Mouse (Mus musculus) hindbrain, postnatal 0 days (tissue): ENCODE data around the gene Rab34. TPM values are rescaled to one million over a fixed set of nuclear protein-coding genes. Genes with fewer than 3 reads are reported as not detected.
A peak's percentile ranks its signal among the peaks of the same experiment; 100 is the strongest.

Experiments
- ATAC-seq: fragments of 200-750 bp; cut with Nextera tagmentation; 2 replicates; pipeline ENCODE4 v1.8.0; 2017; ENCODE audit warnings: mild to moderate bottlenecking, moderate TSS enrichment, moderate library complexity
- DNase-seq: peaks from one replicate; pipeline ENCODE4 v3.0.0-alpha.2; 2015; ENCODE audit warnings: low spot score
- H3K27ac ChIP-seq: fragments of 300-500 bp; sonication (generic); 2 replicates; pipeline ENCODE4 v1.5.1; 2014; ENCODE audit warnings: mild to moderate bottlenecking
- H3K27me3 ChIP-seq: fragments of 300-500 bp; sonication (generic); 2 replicates; pipeline ENCODE4 v1.6.1; 2014; ENCODE audit warnings: low read length, mixed read lengths; ENCODE audit not compliant: insufficient read depth
- H3K36me3 ChIP-seq: fragments of 300-500 bp; sonication (generic); 2 replicates; pipeline ENCODE4 v1.6.1; 2014; ENCODE audit warnings: low read length, mixed read lengths; ENCODE audit not compliant: insufficient read depth
- H3K4me1 ChIP-seq: fragments of 300-500 bp; sonication (generic); 2 replicates; pipeline ENCODE4 v1.6.1; 2014; ENCODE audit warnings: antibody characterized with exemption, low read length, mixed read lengths; ENCODE audit not compliant: insufficient read depth
- H3K4me2 ChIP-seq: fragments of 300-500 bp; sonication (generic); 2 replicates; pipeline ENCODE4 v1.6.1; 2014; ENCODE audit warnings: low read depth, mild to moderate bottlenecking, low read length, moderate library complexity, mixed read lengths
- H3K4me3 ChIP-seq: fragments of 300-500 bp; sonication (generic); 2 replicates; pipeline ENCODE4 v1.5.1; 2014; ENCODE audit warnings: low read length
- H3K9ac ChIP-seq: fragments of 300-500 bp; sonication (generic); replicated peaks from 2 replicates; pipeline ENCODE4 v1.6.1; 2014; ENCODE audit warnings: mild to moderate bottlenecking, low read length, moderate library complexity, mixed read lengths
- H3K9me3 ChIP-seq: fragments of 300-500 bp; sonication (generic); 2 replicates; pipeline ENCODE4 v1.6.1; 2016; ENCODE audit warnings: low read length, mixed read lengths
- CTCF ChIP-seq: IDR thresholded peaks from 2 replicates; pipeline ENCODE4 v1.5.1; 2016; ENCODE audit warnings: antibody characterized with exemption, control low read depth, low read depth
- WGBS: fragments of 180-500 bp; shearing (Covaris S2); extraction: QIAGEN DNeasy Blood & Tissue Kit; methylation state at CpG from one replicate; pipeline ENCODE4 v1.1.7; 2014; 5-methylcytosine and 5-hydroxymethylcytosine counted together
- polyA plus RNA-seq: library from polyadenylated mRNA; unstranded; fragments of >200 nt; fragmentation: Nextera tagmentation; extraction: Ambion mirVana; gene quantifications from 2 replicates; pipeline ENCODE4 v1.2.1, GENCODE M21; 2015
- total RNA-seq: library from RNA; depleted of rRNA; stranded (reverse); fragments of >200 nt; gene quantifications from 2 replicates; pipeline ENCODE4 v1.2.3, GENCODE M21; 2014

Rab34 gene
- total and polyA plus RNA-seq, 2 experiments from 2014 or later: 63.5 to 96.4 TPM

- H3K9me3 ChIP-seq: no peaks in the 10 kb centered on the region
- no peaks in the 10 kb centered on the region for H3K27me3 ChIP-seq
- ATAC-seq (0 out of 2 replicates have a peak, but pooled peaks have one; percentile 3), DNase-seq (no peak)
- WGBS: 65% methylated on average over 23 of the region's 23 CpGs
- peak overlapping the region; percentile 41 for H3K9ac ChIP-seq
- H3K4me3 ChIP-seq: peak overlapping the region; percentile 36
- peak overlapping the region; percentile 58 for H3K4me2 ChIP-seq
- no peak for TF ChIP-seq CTCF
- H3K36me3 ChIP-seq: peaks cover 18% of the 10 kb centered on the region; the same call in 1 of the 2 replicates
- no peak overlapping the region for H3K27ac ChIP-seq
- peaks cover 5% of the 10 kb centered on the region; the same call in 1 of the 2 replicates for H3K4me1 ChIP-seq
Measured at GRCm38 (mm10) chr11:78195101-78195863, 7.1 kb downstream of the Rab34 start.

GRCm38 (mm10) chr11:78202372-78202771 lies 14.1 kb downstream of the Rab34 start:
- Histone ChIP-seq H3K27me3 (no peaks in the 10 kb centered on the region), H3K4me1 (no peaks in the 10 kb centered on the region), H3K9me3 (no peaks in the 10 kb centered on the region), H3K4me3 (no peak overlapping the region), H3K4me2 (no peak overlapping the region), H3K36me3 (peaks cover 15% of the 10 kb centered on the region), H3K9ac (no peak overlapping the region), H3K27ac (no peak overlapping the region)
- WGBS: 96% methylated on average over 3 of the region's 3 CpGs
- no peak for TF ChIP-seq CTCF
- ATAC-seq (no peak), DNase-seq (no peak)

GRCm38 (mm10) chr11:78204287-78204686 lies 16.1 kb downstream of the Rab34 start:
- Histone ChIP-seq H3K4me3 (no peak overlapping the region), H3K4me1 (no peaks in the 10 kb centered on the region), H3K27ac (peak overlapping the region; percentile 41; the same call in 1 of the 2 replicates), H3K27me3 (no peaks in the 10 kb centered on the region), H3K4me2 (no peak overlapping the region), H3K9ac (no peak overlapping the region), H3K9me3 (no peaks in the 10 kb centered on the region), H3K36me3 (peaks cover 34% of the 10 kb centered on the region)
- 68% methylated on average over 6 of the region's 6 CpGs for WGBS
- ATAC-seq (no peak), DNase-seq (no peak)
- TF ChIP-seq CTCF: no peak

GRCm38 (mm10) chr11:78205361-78206206 lies 17.4 kb downstream of the Rab34 start:
- no peak for TF ChIP-seq CTCF
- Histone ChIP-seq H3K9me3 (no peaks in the 10 kb centered on the region), H3K9ac (no peak overlapping the region), H3K27me3 (no peaks in the 10 kb centered on the region), H3K36me3 (peaks cover 47% of the 10 kb centered on the region), H3K4me2 (no peak overlapping the region), H3K4me1 (no peaks in the 10 kb centered on the region), H3K4me3 (no peak overlapping the region), H3K27ac (peak overlapping the region; percentile 41; the same call in 1 of the 2 replicates)
- ATAC-seq (peak; percentile 30; the same call in 1 of the 2 replicates), DNase-seq (no peak)
- 52% methylated on average over 13 of the region's 13 CpGs for WGBS

GRCm38 (mm10) chr11:78207190-78207589 lies 19.0 kb downstream of the Rab34 start:
- Histone ChIP-seq H3K9ac (no peak overlapping the region), H3K4me2 (no peak overlapping the region), H3K27ac (no peak overlapping the region), H3K4me1 (no peaks in the 10 kb centered on the region), H3K9me3 (no peaks in the 10 kb centered on the region), H3K36me3 (peaks cover 61% of the 10 kb centered on the region), H3K27me3 (no peaks in the 10 kb centered on the region), H3K4me3 (no peak overlapping the region)
- WGBS: 66% methylated on average over 7 of the region's 7 CpGs
- ATAC-seq: no peak
- TF ChIP-seq CTCF: no peak
- DNase-seq: no peak

- Histone ChIP-seq H3K27me3 (no peaks in the 10 kb centered on the region), H3K36me3 (peaks cover 80% of the 10 kb centered on the region)
- no peak for ATAC-seq
Measured at GRCm38 (mm10) chr11:78209886-78210285, 21.7 kb downstream of the Rab34 start.

More at GRCm38 (mm10) chr11:78209886-78210285, 21.7 kb downstream of the Rab34 start:
- H3K9ac ChIP-seq: no peak overlapping the region
- no peak overlapping the region for H3K27ac ChIP-seq
- TF ChIP-seq CTCF: no peak
- H3K9me3 ChIP-seq: no peaks in the 10 kb centered on the region
- no peak overlapping the region for H3K4me3 ChIP-seq
- DNase-seq: no peak
- 97% methylated on average over 6 of the region's 6 CpGs for WGBS
- H3K4me1 ChIP-seq: no peaks in the 10 kb centered on the region
- no peak overlapping the region for H3K4me2 ChIP-seq
